8 mouse cellular contexts compared by ENCODE assay signal in genomic region chr17:56074827-56075208, GRCm38 (mm10). TPM values are rescaled to one million over a fixed set of nuclear protein-coding genes. Genes with fewer than 3 reads are reported as not detected.
DNase-seq lines count a peak whose midpoint lies in the region; ATAC-seq and TF ChIP-seq lines count a peak whose summit lies in the region.

Ubxn6 (minus strand) TSS chr17:56075028.

- peak within 1 kb of the TSS; percentile 76 for H3K9ac ChIP-seq in kidney, embryonic 15.5 days

- H3K4me1 ChIP-seq in bone marrow macrophage, adult 2 months (ENCODE audit: control insufficient read depth, insufficient read depth, low read length): peaks cover 16% of the 10 kb centered on the region
- H3K4me1 ChIP-seq in embryonic fibroblast, embryonic 13.5 days (ENCODE audit: control insufficient read depth, insufficient read depth, low read length): peaks cover 7% of the 10 kb centered on the region
- peaks cover 15% of the 10 kb centered on the region for H3K4me1 ChIP-seq in heart, embryonic 10.5 days
- peaks cover 30% of the 10 kb centered on the region for H3K4me1 ChIP-seq in kidney, embryonic 15.5 days

- ATAC-seq in kidney, embryonic 15.5 days (replicated peaks; ENCODE audit: low FRiP score): peak; percentile 61
- ATAC-seq in monocyte, adult 5-6 weeks (replicated peaks; ENCODE audit: insufficient number of reproducible peaks, low FRiP score, low TSS enrichment, poor library complexity, severe bottlenecking): peak; percentile 41

- H3K27me3 ChIP-seq in heart, embryonic 10.5 days (ENCODE audit: insufficient read depth, poor library complexity, severe bottlenecking): no peaks in the 10 kb centered on the region
- H3K27me3 ChIP-seq in kidney, embryonic 15.5 days: no peaks in the 10 kb centered on the region

- DNase-seq in A20 (ENCODE audit: low read depth, low spot score): peak; percentile 97
- DNase-seq in heart, embryonic 10.5 days (ENCODE audit: low spot score): peak; percentile 97
- peak; percentile 95 for DNase-seq in liver
- peak; percentile 94 to 97 for DNase-seq in spleen, postnatal 4 days (ENCODE audit: low spot score in 2 of 2)

- no peak for TF ChIP-seq POLR2A in bone marrow macrophage, adult 2 months (IDR thresholded peaks at IDR 0.05; ENCODE audit: borderline replicate concordance, low read depth, low read length)
- TF ChIP-seq POLR2A in embryonic fibroblast, embryonic 13.5 days (IDR thresholded peaks at IDR 0.05; ENCODE audit: low read depth, low read length): no peak; the same call in 1 of the 2 replicates

- no peak for TF ChIP-seq CTCF in bone marrow macrophage, adult 2 months (IDR thresholded peaks at IDR 0.05; ENCODE audit: low read depth, low read length)
- TF ChIP-seq CTCF in embryonic fibroblast, embryonic 13.5 days (IDR thresholded peaks at IDR 0.05; ENCODE audit: borderline replicate concordance, insufficient read depth, low read length): no peak

- H3K4me3 ChIP-seq in bone marrow macrophage, adult 2 months (ENCODE audit: insufficient read depth, low read length): peak within 1 kb of the TSS; percentile 86
- peak within 1 kb of the TSS; percentile 81 for H3K4me3 ChIP-seq in embryonic fibroblast, embryonic 13.5 days (ENCODE audit: insufficient read depth, low read length)
- H3K4me3 ChIP-seq in heart, embryonic 10.5 days: peak within 1 kb of the TSS; percentile 84
- H3K4me3 ChIP-seq in kidney, embryonic 15.5 days (replicated peaks): peak within 1 kb of the TSS; percentile 79

- peak within 1 kb of the TSS; percentile 98 for H3K27ac ChIP-seq in bone marrow macrophage, adult 2 months (ENCODE audit: insufficient read depth, low read depth, low read length)
- H3K27ac ChIP-seq in embryonic fibroblast, embryonic 13.5 days (ENCODE audit: insufficient read depth, low read length): peak within 1 kb of the TSS; percentile 93
- H3K27ac ChIP-seq in heart, embryonic 10.5 days: peak within 1 kb of the TSS; percentile 93
- H3K27ac ChIP-seq in kidney, embryonic 15.5 days: peak within 1 kb of the TSS; percentile 99

- H3K9me3 ChIP-seq in heart, embryonic 10.5 days: no peaks in the 10 kb centered on the region
- no peaks in the 10 kb centered on the region for H3K9me3 ChIP-seq in kidney, embryonic 15.5 days (replicated peaks)

- peaks cover 33% of the 10 kb centered on the region for H3K36me3 ChIP-seq in heart, embryonic 10.5 days
- H3K36me3 ChIP-seq in kidney, embryonic 15.5 days: peaks cover 33% of the 10 kb centered on the region

- under 1% methylated on average over 35 of the region's 35 CpGs for WGBS in heart, embryonic 10.5 days
- WGBS in kidney, embryonic 15.5 days: under 1% methylated on average over 35 of the region's 35 CpGs

- H3K4me2 ChIP-seq in kidney, embryonic 15.5 days: peak within 1 kb of the TSS; percentile 76

RNA-seq across cellular contexts. Expression of gene Ubxn6, which starts in this region (rescaled TPM):
- polyA plus RNA-seq in bone marrow macrophage, adult 2 months (2012; ENCODE audit: insufficient read depth, insufficient read length, missing spikeins): 55.7 and 67.6 TPM in 2 replicates
- 35.2 and 36.6 TPM in 2 replicates for polyA plus RNA-seq in embryonic fibroblast, embryonic 13.5 days (2011; ENCODE audit: insufficient read length, low read depth, missing spikeins)
- polyA plus RNA-seq in heart, embryonic 10.5 days (2016; fragmentation: Nextera tagmentation; extraction: Ambion mirVana): 33.1 and 34.3 TPM in 2 replicates
- polyA plus RNA-seq in kidney, embryonic 15.5 days (2015; fragmentation: Nextera tagmentation; extraction: Ambion mirVana): 42.2 and 45.6 TPM in 2 replicates
- total RNA-seq in monocyte, adult 5-6 weeks (2017): 38.0 to 40.4 TPM (median 38.5 TPM) in 3 replicates

Comparison
In these comparisons a context has a peak if more than half of its experiments do, and no peak if none do; other contexts are left out.
1. Peak in every context shown above with its lines: DNase-seq, ATAC-seq, H3K4me3 ChIP-seq and H3K27ac ChIP-seq.